Mouse (Mus musculus): ENCODE measurements around the gene Abcb8.

Abcb8 gene

DNA sequence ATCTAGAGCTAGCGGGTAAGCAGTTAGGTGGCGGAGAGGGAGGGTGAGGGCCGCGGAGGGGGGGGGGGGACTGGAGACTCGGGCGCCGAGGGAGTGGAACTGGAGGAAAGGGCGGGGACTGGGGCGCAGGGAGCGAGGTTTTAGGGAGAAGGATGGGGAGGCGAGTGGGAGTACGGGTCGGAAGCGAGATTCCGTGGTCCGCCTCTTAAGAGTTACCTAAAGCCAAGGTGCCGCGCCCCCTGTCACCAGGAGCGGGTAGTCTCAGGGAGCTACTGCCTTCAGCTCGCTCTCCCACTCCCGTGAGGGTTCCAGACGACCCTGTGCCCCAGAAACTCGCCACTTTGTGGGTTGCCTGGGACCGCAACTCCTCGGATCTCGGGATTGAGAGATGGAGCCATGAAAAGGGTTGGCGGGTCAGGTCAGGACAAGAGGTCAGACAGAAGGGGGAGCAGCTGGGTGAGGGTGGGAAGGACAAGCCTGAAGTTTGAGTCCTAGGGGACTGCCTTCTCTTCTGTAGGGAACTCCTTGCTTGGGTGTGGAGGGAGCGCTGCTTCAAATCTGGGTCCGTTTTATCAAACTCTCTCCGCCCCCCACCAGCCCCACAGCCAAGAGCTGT, 32.1 kb downstream of the Abcb8 start:
- DNase-seq (ENCODE audit: low read depth, low spot score) = no peak

DNA sequence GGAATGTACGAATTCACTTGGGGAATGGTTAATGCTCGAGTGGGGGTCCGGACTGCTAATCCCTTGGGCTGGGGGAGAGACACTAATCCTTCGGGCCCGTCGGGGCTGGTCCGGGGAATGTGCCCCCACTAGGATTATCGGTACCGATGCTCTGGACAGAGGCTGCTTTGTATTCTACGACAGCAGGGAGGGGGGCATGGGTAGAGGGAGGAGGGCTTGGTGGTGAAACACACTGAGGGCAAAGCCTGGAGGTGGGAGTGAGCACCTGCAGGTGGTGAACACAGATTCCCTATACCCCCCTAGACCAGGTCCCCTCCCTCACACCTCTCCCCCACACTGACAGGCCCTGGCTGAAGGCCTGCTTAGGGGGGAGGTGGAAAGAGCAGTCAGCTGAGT, 32.6 kb downstream of the Abcb8 start:
- DNase-seq (ENCODE audit: low read depth, low spot score) = no peak

DNA sequence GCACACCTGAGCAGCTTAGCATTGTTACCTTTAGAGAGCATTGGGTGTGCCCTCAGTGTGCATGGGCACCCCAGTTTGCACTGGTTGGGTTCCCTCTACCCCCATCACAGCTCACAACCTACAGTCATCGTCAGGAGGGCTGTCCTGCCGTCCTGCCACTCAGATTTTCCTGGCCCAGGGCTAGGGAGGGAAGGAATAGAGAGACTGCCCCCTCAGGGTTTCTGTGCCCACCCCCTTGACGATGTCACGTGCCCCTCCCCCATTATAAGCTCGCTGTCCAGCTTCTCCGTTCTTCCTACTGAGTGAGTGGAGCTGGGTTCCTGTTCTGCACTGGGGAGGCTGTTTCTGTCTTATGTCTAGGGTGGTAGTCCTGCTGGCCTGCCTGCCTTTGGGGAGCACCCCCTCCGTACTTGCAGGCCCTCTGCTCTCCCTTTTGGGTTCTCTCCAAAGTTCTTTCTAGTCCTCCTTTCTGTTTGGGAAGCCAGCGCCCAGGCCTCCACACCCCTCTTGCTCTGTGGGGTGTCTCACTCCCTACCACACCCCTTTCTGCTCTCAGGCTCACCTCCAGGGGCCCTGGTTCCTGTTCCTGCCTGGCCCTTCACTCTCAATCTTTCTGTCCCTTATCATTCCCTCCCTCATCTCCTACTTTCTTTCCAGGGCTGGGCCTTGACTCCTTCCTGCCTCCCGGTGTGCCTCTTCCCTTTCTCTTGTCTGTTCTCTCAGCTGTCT, 33.3 kb downstream of the Abcb8 start:
- no peak for DNase-seq (ENCODE audit: low read depth, low spot score)

DNA sequence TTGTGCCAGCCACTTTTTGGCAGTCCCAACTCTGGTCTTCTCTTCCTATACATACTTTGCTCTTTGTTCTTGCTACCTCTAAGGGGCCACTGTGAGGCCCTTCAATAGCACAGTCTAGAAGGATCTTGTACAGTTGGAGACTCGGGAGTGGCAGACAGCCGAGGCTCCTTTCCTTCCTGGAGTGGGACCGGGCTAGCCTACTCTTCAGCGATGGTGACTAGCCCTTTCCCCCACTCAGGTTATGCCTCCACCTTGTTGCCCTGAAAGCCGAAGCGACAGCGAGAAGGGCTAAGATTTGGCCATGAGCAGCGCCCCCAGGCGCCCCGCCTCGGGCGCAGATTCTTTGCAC, 33.8 kb downstream of the Abcb8 start:
- DNase-seq (ENCODE audit: low read depth, low spot score) = no peak

DNA sequence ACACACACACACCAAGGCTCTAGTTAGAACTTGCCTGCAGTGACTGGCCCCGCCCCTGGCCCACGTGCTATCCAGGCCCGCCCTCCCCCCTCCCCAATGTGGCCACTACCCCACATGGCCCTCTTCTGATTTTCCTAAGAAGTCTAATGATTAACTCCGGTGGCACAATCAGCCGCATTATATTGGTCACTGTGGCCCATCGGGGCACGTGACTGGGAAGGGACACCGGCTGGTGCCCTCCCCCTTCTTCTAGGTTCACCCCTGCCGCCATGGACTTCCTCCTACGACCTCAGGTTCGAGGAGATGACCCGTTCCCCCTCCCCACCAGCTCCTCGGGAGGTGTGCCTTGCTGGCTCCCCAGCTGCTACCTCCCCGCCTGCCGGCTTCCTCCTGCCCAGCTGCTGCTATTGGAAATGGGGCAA, 34.5 kb downstream of the Abcb8 start:
- no peak for DNase-seq (ENCODE audit: low read depth, low spot score)

DNA sequence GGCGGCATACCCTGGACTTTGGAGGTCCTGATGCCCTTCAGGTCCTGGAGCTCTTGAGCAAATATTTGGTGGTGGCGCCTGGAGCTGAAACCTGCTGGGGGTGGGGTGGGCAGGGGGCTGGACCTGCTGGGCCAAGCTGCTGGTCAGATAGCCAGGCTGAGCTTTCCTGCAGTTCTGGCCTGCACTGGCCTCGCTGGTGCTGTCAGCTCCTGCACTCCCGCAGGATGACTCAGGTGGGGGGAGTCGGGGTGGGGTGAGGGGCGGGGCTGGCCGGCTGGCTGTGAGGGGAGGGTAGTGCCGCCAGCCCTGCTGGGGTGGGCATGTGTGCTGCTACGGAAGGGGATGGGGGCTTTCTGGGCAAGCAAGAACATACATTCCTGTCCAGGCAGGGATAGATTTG, 35.1 kb downstream of the Abcb8 start:
- no peak for DNase-seq (ENCODE audit: low read depth, low spot score)

DNA sequence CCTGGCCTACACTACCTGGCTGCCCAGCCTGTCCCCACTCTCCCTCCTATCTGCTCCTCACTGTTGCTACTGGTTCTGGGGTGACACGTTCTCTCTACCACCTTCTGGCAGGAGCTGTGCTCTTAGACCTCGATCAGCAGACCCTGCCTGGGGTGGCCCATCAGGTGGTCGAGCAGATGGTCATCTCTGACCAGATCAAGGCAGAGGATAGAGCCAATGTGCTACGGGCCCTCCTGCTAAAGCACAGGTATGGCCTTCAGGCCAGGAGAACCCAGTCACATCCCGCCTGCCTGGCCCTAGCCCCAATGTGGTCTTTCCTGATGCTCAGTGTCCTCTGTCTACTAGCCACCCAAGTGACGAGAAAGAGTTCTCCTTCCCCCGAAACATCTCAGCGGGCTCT, 40.5 kb downstream of the Abcb8 start:
- DNase-seq (ENCODE audit: low read depth, low spot score) = no peak

DNA sequence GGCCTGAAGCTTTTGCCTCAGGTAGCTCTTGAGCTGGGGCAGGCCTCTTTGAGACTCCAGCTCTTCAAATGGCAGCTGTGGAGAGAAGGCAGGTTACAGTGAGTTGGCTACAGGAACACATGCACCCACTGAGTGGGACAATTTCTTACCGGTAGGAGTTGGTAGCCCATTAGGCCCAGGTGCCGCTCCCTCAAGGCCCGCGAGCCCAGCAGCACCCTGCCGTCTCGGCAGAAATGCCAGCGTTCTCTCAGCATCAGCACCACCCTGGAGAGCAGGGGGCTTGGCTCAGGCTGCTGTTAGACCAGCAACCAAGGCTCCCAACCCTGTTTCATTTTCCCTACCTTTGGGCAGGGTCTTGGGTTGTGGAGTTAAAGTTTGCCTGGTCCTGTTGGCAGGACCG, 47.7 kb downstream of the Abcb8 start:
- no peak for DNase-seq (ENCODE audit: low read depth, low spot score)

DNA sequence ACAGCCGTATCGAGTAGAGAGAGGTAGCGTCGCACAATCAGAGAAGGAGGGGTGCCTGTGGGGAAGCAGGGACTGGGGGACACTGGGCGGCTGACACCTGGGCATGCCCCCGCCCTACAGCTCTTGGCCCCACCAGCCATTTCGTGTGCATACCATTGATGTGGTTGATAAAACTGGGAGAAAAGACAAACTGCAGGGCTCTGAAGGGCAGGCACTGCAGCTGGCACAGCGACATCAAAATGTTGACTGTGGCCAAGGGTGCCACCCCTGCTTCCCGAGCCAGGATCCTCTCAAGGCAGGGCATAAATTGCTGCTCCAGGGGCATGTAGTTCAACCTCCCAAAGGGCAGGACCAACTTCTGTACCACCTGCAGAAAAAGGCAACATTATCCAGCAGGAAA, 48.6 kb downstream of the Abcb8 start:
- DNase-seq (ENCODE audit: low read depth, low spot score) = no peak

DNA sequence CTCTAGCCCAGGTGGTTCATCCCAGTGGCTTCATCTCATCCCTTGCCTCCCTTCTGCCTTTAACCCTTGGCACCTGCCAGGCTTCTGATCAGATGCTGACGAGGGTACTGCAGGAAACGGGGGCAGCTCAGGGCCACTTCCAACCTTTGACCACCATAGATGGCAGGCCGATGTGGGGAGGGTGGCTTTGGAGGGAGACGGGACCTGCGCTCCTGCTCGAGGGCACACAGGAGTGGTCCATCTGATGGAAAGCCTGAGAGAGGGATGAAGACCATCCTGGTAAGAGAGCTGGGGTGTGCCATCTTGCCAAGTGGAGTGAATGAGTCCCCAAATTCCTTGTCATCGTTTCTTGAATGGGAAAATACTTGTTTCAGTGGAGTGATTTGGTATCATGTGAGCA, 49.7 kb downstream of the Abcb8 start:
- no peak for DNase-seq (ENCODE audit: low read depth, low spot score)

DNA sequence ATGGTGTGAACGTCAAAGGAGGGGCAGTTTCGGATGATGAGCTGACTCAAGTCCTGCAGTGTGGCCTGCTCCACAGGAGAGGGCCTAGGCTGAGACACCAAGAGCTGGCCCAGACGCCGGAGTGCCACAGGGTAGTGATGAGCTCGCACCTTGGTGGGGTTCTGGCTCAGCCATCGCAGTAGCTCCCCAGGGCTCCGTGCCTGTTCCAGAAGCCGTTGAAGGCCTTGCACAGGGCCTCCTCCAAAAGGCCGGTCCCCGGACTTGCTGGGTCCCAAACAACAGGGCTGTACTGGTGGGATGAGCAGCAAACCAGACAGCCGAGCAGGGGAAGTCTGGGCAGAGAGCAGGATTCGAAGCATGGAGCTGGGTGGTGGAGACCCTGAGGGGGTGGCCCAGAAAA, 50.5 kb downstream of the Abcb8 start:
- no peak for DNase-seq (ENCODE audit: low read depth, low spot score)

DNA sequence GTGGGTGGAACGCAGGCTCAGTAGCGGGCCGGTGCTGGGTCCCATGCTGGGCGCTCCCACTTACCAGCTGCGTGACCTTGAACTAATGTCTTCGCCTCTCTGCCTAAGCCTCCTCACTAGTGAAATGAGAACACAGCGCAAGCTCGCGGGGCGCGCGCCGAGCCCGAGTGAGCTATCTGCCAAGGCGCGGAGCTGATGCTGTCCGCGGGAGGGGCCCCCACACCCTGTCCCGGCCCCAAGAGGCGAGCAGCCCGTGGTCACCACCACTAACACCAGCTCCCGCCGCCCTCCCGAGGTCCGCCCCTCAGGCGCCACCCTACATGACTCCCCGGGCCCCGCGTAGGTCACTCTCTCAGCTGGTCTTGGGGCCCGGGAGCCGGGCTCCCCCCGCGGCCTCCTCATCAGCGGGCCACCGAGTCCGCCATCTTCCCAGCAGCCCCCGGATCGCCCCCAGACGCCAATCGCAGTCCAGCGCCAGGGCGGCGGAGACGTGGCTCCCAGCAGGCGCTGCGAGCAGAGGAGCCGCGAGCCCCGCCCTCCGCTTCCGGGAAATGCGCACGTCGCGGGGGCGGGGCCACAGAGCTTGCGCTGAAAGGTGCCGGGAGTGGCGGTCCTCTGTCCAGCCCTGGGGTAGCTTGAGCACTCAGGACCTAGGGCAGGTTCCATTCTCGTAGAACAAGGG, 51.4 kb downstream of the Abcb8 start, which contains the start of gene Fastk:
Fastk (minus strand) TSS at position 542 of the 682 bp plus-strand sequence.
- DNase-seq (ENCODE audit: low read depth, low spot score) = no peak

DNA sequence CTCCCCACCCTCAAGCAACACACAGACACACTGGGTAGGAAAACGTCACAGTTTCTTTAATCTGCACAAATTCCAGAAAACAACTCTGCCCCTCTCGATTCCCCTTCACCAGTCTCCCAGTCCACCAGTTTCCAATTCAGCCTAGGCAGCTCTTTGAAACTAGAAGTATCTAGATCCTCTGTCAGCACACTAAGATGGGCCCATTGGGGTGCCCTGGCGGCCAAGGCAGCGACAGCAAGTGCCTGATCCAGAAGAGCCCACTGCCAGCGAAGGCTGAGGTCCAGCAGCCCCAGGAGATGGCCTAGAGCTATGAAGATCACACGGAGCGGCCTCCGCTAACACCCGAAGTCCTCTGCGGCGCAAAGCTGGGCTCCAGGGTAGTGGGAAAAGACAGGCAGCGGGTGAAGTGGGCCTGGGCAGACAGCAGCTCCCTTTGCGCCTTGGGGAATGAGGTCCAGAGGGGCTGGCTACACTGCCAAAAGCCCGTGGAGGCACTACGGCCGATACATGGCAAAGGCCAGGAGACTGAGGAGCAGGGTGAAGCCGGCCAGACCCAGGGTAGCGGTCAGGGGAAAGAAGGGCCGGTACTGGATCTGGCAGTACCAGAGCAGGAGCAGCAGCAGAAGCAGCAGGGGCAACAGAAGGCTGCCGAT, 52.1 kb downstream of the Abcb8 start:
- DNase-seq (ENCODE audit: low read depth, low spot score) = no peak

DNA sequence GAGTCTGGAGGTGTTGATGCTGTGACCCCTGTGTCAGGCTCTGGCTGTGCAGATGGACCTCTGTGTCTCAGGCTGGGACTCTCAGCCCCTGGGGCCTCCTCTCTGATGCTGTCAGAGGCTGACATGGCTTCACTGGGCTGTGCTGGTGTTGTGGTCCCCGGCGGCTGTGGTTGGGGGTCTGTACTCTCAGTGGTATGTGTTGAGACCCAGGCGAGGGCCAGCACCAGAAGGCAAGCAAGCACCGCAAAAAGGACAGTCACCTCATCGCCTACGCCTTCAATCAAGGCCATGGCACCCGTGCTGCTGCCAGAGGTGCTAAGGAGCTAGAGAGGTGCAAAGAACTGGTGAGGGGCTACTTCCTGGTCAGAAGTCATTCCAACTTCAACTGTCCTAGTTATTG, 53.2 kb downstream of the Abcb8 start:
- DNase-seq (ENCODE audit: low read depth, low spot score) = no peak

DNA sequence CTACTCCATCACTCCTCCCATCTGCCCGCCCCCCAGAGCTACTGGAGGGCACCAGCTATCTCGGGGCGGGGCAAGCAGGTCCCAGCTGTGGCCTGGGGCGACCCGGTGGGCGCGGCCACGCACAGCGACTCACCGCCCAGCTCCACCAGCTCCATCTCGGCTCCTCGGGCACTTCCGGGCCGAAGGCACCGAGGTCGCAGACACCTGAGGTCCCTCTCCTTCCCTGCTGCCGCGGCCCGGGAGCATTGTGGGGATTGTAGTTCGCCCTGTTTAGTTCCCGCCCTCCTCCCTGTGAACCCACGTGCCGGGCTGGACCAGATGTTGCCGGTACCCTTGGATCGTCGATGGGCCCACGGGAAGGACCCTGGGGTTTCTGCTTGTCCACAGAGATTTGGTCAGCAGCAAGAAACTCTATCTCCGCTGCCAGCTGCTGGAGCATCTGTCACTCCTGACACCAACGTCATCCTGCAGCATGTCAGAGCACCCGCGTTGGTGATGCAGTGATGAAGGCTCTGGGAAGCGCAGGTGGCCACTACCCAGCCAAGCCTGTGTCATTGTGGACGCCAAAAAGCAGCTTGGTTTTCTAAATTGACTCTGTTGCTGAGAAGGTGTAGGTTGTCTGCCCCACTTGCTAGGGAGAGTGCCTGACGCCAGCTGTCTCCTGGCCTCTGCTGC, 54.3 kb downstream of the Abcb8 start, which contains the start of gene Tmub1:
Tmub1 (minus strand) TSS at position 231 of the 675 bp plus-strand sequence.
- no peak for DNase-seq (ENCODE audit: low read depth, low spot score)

DNA sequence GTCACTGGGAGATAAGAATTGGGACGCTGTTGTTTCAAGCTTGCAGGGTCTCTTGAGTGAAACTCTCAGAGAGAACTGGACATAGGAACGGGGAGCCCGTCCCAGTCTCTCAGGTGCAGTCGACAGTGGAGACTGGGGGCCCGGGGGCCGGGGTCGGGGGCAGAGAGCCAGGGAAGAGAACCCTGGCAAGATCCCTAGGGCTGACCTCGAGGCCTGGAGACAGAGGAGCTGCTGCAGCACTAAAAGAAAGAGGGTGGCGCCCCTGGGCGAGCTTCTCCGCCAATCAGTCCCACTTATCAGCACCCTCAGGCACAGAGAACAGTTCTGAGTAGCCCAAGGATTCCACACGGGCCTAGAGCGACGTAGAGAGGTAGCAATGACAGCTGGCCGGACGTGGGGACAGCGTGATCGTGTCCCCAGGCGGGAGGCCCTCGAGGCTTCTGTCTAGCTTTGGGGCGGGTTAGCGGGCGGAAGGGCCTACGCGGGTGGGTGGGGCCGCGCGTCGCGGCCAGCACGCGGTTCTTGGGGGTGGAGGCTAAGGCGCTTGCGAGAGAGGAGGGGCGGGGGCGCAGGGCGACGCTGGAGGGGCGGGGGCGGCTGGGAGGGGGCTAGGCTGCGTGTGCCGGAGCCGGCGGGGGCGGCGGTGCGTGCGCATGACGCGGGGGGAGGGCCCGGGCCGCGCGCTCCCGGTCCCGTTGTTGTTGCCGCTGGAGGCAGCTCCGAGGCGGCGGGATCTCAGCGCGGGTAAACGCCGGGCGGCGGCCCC, 58.0 kb downstream of the Abcb8 start:
- DNase-seq (ENCODE audit: low read depth, low spot score) = no peak

DNA sequence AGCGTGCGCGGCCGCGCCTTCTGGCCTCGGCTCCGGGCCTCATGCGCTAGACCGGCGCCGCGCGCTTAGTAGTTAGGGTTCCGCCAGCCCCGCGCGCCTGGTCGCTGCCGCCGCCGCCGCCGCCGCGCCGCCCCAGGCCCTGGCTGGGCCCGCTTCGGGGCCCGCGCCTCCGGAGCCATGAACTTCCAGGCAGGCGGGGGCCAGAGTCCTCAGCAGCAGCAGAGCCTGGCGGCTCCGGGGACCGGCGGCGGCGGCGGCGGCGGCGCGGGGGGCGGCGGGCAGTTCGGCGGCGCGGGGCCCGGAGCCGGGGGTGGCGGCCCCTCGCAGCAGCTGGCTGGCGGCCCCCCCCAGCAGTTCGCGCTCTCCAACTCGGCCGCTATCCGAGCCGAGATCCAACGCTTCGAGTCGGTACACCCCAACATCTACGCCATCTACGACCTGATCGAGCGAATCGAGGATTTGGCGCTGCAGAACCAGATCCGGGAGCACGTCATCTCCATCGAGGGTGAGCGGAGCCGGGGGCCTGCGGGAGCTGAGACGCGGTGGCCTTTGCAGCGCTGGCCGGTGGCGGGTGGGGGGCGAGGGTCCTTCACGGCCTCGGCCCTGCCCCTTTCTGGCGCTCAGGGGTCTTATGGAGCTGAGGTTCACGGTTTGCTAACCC, 58.7 kb downstream of the Abcb8 start, which contains the start of gene Agap3:
Agap3 (plus strand) TSS at position 148 of the 661 bp plus-strand sequence.
- DNase-seq (ENCODE audit: low read depth, low spot score) = no peak

DNA sequence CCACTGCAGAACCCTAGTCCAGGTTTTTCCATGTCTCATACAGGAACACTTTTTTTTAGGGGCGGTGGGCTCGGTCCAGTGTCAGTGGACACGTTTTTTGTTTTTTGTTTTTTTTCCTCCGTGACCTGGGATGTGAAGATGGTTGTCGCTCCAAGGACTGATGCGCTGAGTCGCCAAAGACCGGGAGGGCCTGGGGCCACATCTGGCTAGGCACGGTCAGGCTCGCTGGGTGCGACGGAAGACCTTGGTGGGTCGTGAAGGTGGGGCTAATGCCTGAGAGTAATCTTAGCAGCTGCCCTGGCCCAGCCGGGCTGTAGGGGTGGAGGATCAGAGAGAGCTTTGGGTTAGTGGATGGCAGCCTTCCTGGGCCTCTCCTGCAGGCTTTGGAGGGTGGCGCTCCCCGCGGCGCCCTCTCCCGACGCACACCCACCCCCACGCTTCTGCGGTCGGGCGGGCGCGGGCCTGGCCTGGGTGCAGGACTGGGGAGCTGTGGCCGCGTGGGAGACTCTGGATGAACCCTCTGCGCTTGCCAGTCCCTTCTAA, 59.3 kb downstream of the Abcb8 start:
- DNase-seq (ENCODE audit: low read depth, low spot score) = no peak

DNA sequence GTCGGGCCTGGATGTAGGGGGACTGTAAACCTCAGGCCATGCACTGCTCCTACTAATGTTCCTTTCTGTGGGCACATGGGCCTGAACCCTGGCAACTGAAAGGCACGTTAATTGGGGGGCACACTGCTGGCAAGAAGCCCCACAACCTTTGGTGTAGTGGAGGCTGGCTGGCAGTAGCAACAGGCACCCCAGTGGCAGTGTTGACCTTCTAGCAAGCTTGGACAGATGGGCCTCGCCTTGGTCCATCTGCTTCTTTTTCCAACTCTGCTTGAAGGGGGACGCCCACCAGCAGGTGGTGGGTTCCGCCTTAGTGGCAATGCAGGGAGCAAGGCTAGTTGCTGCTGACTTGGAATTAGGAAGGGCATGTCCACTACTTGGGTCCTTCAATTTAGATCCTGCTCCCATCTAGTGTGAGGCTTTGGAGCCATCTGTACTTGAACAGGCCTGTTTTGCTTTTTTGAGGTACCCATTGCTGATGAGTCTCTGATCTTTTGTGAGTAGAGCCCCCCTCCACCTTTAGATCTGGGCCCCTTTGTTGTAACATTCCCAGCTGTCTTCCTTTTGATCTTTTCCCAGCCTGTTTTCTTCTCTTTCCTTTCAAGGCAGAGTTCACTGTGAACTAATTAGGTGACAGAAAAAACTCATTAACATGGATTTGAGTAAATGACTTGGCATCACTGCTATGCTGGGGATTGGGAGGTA, 60.0 kb downstream of the Abcb8 start:
- DNase-seq (ENCODE audit: low read depth, low spot score) = no peak

DNA sequence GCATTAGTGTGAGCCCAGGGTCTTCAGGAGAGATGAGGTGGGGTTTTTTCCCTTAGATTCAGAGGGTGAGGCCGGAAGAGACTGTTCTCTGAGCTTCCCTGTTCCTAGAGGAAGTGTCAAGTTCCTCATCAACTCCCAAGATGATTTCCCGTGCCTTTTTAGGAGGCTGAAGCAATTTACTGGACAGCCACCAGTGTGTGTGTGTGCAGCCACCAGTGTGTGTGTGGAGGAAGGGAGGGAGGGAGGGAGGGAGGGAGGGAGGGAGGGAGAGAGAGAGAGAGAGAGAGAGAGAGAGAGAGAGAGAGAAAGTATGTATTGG, 60.5 kb downstream of the Abcb8 start:
- no peak for DNase-seq (ENCODE audit: low read depth, low spot score)

Data from WW6 (cell line).